In genomic region chr3:97609201-97609844, GRCm38 (mm10) we compare ENCODE assay signal across 8 mouse cellular contexts. TPM values are rescaled to one million over a fixed set of nuclear protein-coding genes. Genes with fewer than 3 reads are reported as not detected.
DNase-seq lines count a peak whose midpoint lies in the region; ATAC-seq lines count a peak whose summit lies in the region.

No protein-coding gene starts in this region.

- peak overlapping the region; percentile 96 for H3K27ac ChIP-seq in limb, embryonic 10.5 days
- H3K27ac ChIP-seq in midbrain, embryonic 12.5 days (replicated peaks), result peak overlapping the region; percentile 91; the same call in 1 of the 2 replicates

- H3K27me3 ChIP-seq in limb, embryonic 10.5 days (ENCODE audit: low read depth, poor library complexity, severe bottlenecking), result no peaks in the 10 kb centered on the region
- 0 out of 2 replicates have a peak, but pooled peaks cover 7% of the 10 kb centered on the region for H3K27me3 ChIP-seq in midbrain, embryonic 12.5 days

- no peaks in the 10 kb centered on the region for H3K36me3 ChIP-seq in limb, embryonic 10.5 days
- H3K36me3 ChIP-seq in midbrain, embryonic 12.5 days, result no peaks in the 10 kb centered on the region

- no peaks in the 10 kb centered on the region for H3K4me1 ChIP-seq in limb, embryonic 10.5 days
- H3K4me1 ChIP-seq in midbrain, embryonic 12.5 days, result peaks cover 5% of the 10 kb centered on the region; the same call in 1 of the 2 replicates

- H3K4me2 ChIP-seq in midbrain, embryonic 12.5 days (replicated peaks), result peak overlapping the region; percentile 67

- H3K9me3 ChIP-seq in limb, embryonic 10.5 days (replicated peaks), result no peaks in the 10 kb centered on the region
- H3K9me3 ChIP-seq in midbrain, embryonic 12.5 days, result no peaks in the 10 kb centered on the region

- DNase-seq in A20 (ENCODE audit: low read depth, low spot score), result peak; percentile 87
- peak; percentile 40 for DNase-seq in NIH3T3 (ENCODE audit: low read depth)
- peak; percentile 60 for DNase-seq in embryo, embryonic 10.5 days (ENCODE audit: low spot score)
- DNase-seq in heart, postnatal 10 days, result peak; percentile 36 to 47
- peak; percentile 51 for DNase-seq in limb, embryonic 10.5 days (ENCODE audit: low spot score)
- peak; percentile 50 to 67 for DNase-seq in thymus, adult 18-20 months
- DNase-seq in frontal cortex, postnatal 25 days (ENCODE audit: low spot score in 2 of 2), result no peak

- no peak; the same call in 1 of the 2 replicates for ATAC-seq in midbrain, embryonic 12.5 days (ENCODE audit: low FRiP score, low read depth)

- intact Hi-C loops in heart, postnatal 10 days (cut with DNase I), result no loop called here

- WGBS in limb, embryonic 10.5 days, result 3% methylated on average over 20 of the region's 20 CpGs
- WGBS in midbrain, embryonic 12.5 days, result 6% methylated on average over 20 of the region's 20 CpGs

- peak overlapping the region; percentile 87 for H3K9ac ChIP-seq in midbrain, embryonic 12.5 days (replicated peaks)

- peak overlapping the region; percentile 74 for H3K4me3 ChIP-seq in limb, embryonic 10.5 days
- H3K4me3 ChIP-seq in midbrain, embryonic 12.5 days, result peak overlapping the region; percentile 87

RNA-seq across cellular contexts. Expression of gene Chd1l, which starts 0.7 kb away (rescaled TPM):
- total RNA-seq in heart, postnatal 10 days (2021), result 10 to 100 TPM; 12.8 to 14.1 TPM
- polyA plus RNA-seq in limb, embryonic 10.5 days (2016; fragmentation: Nextera tagmentation; extraction: Ambion mirVana), result 20.1 and 20.8 TPM in 2 replicates
- polyA plus RNA-seq in midbrain, embryonic 12.5 days (2016; fragmentation: Nextera tagmentation; extraction: Ambion mirVana), result 14.9 and 16.4 TPM in 2 replicates

RNA-seq across cellular contexts. Expression of gene Fmo5, which starts 19.3 kb away (rescaled TPM):
- 1 to 10 TPM; 7.5 to 7.6 TPM for total RNA-seq in heart, postnatal 10 days (2021)
- polyA plus RNA-seq in limb, embryonic 10.5 days (2016; fragmentation: Nextera tagmentation; extraction: Ambion mirVana), result 0.30 and 0.73 TPM in 2 replicates
- polyA plus RNA-seq in midbrain, embryonic 12.5 days (2016; fragmentation: Nextera tagmentation; extraction: Ambion mirVana), result 0.46 and 0.85 TPM in 2 replicates

RNA-seq across cellular contexts. Expression of gene Prkab2, which starts 48.7 kb away (rescaled TPM):
- total RNA-seq in heart, postnatal 10 days (2021), result 10 to 100 TPM; 17.5 to 18.8 TPM
- polyA plus RNA-seq in limb, embryonic 10.5 days (2016; fragmentation: Nextera tagmentation; extraction: Ambion mirVana), result 4.3 and 5.8 TPM in 2 replicates
- polyA plus RNA-seq in midbrain, embryonic 12.5 days (2016; fragmentation: Nextera tagmentation; extraction: Ambion mirVana), result 8.4 and 9.3 TPM in 2 replicates

Comparison
In these comparisons a context has a peak if more than half of its experiments do, and no peak if none do; other contexts are left out.
1. DNase-seq: peak in A20 (single experiment), NIH3T3 (single experiment), embryo, embryonic 10.5 days (single experiment), heart, postnatal 10 days (2 of 2), limb, embryonic 10.5 days (single experiment) and thymus, adult 18-20 months (2 of 2); none in frontal cortex, postnatal 25 days (0 of 2).